Mouse (Mus musculus) retina, postnatal 7 days (tissue): ENCODE results near the gene Carnmt1.
A peak's percentile ranks its signal among the peaks of the same experiment; 100 is the strongest.

Experiments used
- DNase-seq: peaks from one replicate; pipeline ENCODE4 v3.0.0-alpha.2; 2012; ENCODE audit warnings: low read depth, low spot score

The Carnmt1 gene

GRCm38 (mm10) chr19:18670608-18671007 is at the start of gene Carnmt1:
TSS of gene Carnmt1 (plus strand) at chr19:18670764.
- DNase-seq: peak; percentile 97

DNA sequence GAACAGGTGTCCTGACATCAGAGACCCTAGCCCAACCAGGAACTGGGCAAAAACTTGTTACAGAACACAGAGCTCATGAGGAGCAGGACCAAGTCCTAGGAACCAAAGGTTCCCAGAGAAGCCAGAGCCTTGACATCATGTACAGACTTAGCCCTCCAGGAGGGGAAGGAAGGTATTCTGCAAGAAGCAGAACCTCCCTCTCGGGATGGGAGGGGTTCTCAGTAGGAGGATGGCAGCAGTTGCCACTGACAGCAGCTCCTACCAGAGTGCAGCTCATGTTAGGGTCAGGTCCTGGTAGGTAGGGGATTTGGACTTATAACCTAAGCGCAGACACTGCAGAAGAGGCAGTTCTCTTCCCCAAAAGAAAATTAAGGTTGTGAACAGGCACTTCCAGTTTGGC is 46.7 kb upstream of the Carnmt1 start:
- DNase-seq: no peak

- DNase-seq: no peak
Observed at GRCm38 (mm10) chr19:18629589-18629988, 41.0 kb upstream of the Carnmt1 start.

DNA sequence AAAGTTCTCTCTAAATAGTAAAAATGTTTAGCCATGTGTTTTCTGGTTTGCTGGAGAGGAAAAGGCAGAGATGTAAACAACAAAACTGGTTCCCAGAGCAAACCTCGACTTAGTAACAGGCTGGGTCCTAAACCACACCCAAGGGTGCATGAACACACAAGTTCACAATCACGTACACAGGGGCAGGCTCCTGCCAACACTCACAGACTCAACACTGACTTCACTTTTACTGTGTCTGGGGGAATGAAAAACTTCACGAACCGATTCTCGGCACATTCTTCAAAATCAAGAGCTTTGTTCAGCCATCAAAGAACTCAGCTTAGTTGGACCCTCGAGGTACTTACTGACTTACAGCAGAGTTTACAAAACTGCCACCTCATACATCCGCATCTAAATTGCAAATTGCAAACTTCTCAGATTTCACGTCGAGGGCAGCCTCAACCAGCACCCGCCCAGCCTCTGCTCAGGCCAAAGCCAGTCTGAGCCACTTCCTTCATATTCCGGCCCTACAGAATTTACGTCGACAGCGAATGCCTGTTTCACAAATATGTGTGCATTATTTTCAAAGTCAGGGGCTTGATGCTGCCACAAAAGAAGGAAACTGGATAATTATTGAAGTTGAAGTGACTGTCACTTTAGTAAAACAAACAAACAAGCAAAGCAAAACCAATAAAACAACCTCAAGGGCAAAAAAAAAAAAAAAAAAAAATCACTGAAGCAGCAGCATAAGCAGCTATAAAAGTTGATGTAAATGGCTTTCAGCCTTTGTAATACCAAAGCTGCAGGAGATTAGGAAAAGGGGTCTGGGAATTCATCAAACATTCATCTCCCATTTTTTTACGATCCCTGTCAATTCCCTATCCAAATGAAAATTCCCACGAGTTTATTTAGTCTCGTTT is 40.1 kb upstream of the Carnmt1 start:
- DNase-seq: no peak

- peak; percentile 13 for DNase-seq
Observed at GRCm38 (mm10) chr19:18631161-18631643, 39.4 kb upstream of the Carnmt1 start.

GRCm38 (mm10) chr19:18631644-18632219 is 38.8 kb upstream of the Carnmt1 start, which contains the start of the genes Ostf1 and Nmrk1:
TSS of gene Ostf1 (minus strand) at chr19:18631823.
TSS of gene Nmrk1 (plus strand) at chr19:18631950.
- DNase-seq: peak; percentile 87

- no peak for DNase-seq
Observed at GRCm38 (mm10) chr19:18632231-18633185, 38.1 kb upstream of the Carnmt1 start.

DNA sequence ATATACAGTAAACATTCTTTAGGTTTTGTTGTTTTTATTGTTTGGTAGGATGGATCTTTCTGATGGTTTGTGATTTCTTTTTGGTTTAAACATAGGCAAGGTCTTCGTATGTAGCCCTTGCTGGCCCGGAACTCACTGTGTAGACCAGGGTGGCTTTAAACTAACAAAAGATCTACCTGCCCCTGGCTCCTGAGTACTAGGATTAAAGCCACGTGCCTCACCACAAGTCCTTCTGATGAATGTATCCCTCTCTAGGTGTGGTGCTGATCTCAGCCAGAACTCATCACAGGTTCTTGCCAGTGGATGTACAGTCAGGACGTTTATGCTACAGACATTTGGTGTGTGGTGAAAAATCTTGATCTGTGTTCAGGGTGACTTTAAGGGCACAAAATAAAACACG is 32.6 kb upstream of the Carnmt1 start:
- no peak for DNase-seq

- no peak for DNase-seq
Observed at GRCm38 (mm10) chr19:18638949-18639348, 31.6 kb upstream of the Carnmt1 start.

DNA sequence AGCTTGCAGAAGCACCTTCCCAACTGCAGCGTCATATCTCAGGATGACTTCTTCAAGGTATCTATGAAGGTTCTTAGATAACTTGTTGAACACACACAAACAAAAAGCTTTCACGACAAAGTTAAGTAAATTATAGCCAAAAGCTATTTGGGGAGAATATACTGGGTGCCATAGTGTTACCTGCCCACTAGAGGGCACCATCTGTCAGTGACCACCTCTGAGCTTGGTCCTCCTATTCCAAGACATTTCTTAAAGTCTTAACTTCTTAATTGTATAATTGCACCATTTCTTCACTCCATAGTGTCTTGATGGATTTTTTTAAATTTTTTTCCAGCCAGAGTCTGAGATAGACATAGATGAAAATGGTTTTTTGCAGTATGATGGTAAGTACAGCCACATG is 31.0 kb upstream of the Carnmt1 start:
- no peak for DNase-seq

- no peak for DNase-seq
Observed at GRCm38 (mm10) chr19:18641001-18641400, 29.6 kb upstream of the Carnmt1 start.

DNA sequence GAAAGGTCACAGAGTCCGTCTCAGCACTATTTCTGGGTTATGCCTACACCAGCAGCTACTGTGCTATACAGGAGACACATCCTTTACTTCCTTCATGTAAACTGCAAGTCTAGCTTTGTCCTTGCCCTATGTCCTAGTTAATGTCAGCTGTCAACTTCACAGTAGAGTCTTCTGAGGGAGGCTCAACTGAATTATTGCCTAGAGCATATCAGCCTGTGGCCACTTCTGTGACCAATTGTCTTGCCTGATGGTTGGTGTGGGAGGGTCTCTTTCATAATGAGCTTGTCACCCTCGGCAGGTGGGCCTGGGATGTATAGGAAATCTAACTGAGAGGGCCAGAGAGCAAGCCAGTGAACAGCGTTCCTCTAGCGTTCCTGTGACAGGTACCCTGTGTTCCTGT is 27.2 kb upstream of the Carnmt1 start:
- no peak for DNase-seq

GRCm38 (mm10) chr19:18644084-18644483 is 26.5 kb upstream of the Carnmt1 start:
- DNase-seq: no peak

GRCm38 (mm10) chr19:18646397-18646796 is 24.2 kb upstream of the Carnmt1 start:
- no peak for DNase-seq

GRCm38 (mm10) chr19:18646853-18647420 is 23.6 kb upstream of the Carnmt1 start:
- DNase-seq: no peak

DNA sequence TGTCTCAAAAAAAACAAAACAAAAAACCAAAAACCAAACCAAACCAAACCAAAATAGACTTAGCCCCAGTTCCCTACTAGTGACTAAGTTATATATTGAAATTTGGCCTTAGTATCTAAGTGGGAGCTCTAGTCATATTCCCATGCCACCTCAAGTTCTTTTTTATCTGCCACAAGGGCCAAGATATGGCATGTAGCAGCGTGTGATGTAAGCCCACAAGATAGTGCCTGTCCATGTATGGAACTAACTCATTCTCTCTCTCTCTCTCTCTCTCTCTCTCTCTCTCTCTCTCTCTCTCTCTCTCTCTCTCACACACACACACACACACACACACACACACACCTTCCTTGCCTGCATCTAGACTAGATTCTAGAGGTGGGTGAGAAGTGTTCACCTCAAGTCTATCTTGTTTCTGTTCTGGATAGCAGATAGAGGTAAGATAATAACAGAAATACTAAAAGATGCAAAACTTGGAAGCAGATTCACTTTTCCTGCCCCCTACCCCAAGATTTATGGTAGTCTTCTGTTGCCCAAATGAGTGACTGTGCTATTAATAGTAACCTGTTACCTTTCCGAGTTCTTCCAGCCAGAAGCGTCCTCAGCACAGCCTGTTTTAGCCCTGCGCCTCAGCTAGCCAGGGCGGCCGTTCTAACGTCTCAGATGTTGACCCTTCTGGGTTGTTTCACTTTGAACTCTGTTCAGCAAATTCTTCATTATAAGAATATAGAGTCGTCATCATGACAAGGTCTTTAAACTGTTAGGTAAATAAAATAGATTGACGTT is 22.6 kb upstream of the Carnmt1 start:
- no peak for DNase-seq

DNA sequence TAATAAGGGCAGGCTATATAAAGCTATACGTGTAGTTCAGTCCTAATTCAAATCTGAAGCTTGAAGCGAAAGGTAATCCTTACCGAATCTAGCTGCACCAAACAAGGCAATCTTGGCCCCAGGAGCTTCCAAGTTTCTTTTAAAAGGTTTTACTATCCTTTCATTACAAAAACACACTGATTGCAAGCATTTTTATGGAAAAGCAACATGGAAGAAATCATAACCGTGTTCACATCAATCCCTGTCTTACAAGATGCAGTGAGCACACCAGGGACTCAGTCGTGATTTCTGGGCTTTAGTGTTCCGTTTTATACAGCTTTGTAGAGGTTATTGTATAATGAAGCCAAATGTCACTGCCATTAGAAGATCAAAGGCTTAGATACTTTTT is 22.0 kb upstream of the Carnmt1 start:
- no peak for DNase-seq

GRCm38 (mm10) chr19:18649955-18650354 is 20.6 kb upstream of the Carnmt1 start:
- DNase-seq: no peak

GRCm38 (mm10) chr19:18650473-18650872 is 20.1 kb upstream of the Carnmt1 start:
- no peak for DNase-seq

GRCm38 (mm10) chr19:18652592-18652991 is 18.0 kb upstream of the Carnmt1 start:
- no peak for DNase-seq

DNA sequence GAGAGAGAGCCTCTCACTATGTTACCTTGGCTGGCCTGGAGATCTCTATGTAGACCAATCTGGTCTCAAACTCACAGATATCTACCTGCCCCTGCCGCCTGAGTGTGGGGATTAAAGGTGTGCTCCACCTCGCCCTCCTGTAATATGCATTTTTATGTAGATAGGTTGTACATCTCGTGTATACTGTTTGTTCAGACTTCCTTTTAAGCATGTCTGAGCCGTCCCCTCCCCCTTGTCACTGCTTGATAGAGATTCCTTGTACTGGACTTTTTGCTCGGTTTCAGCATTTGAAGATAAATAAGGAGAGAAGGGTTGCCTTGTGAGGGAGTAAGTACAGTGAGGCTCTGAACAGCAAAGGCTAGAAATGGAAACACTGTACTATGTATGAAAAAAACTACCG is 17.5 kb upstream of the Carnmt1 start:
- no peak for DNase-seq
